Mouse (Mus musculus) kidney, postnatal 0 days (tissue): ENCODE results near the gene Pde5a. TPM values are rescaled to one million over a fixed set of nuclear protein-coding genes. Genes with fewer than 3 reads are reported as not detected.

Experiments
- ATAC-seq: fragments of 200-750 bp; cut with Nextera tagmentation; replicated peaks from 2 replicates; pipeline ENCODE4 v1.8.0; 2017; ENCODE audit warnings: low read depth, moderate number of reproducible peaks, moderate TSS enrichment, moderate library complexity; ENCODE audit not compliant: low FRiP score
- DNase-seq: peaks from one replicate; pipeline ENCODE4 v3.0.0-alpha.2; 2016; ENCODE audit warnings: low spot score
- H3K27ac ChIP-seq: fragments of 300-500 bp; sonication (generic); 2 replicates; pipeline ENCODE4 v1.5.1; 2014; ENCODE audit warnings: mild to moderate bottlenecking
- H3K27me3 ChIP-seq: fragments of 300-500 bp; sonication (generic); 2 replicates; pipeline ENCODE4 v1.6.1; 2014; ENCODE audit warnings: low read length, mixed read lengths; ENCODE audit not compliant: insufficient read depth
- H3K36me3 ChIP-seq: fragments of 300-500 bp; sonication (generic); 2 replicates; pipeline ENCODE4 v1.6.1; 2014; ENCODE audit warnings: low read length, mixed read lengths; ENCODE audit not compliant: insufficient read depth
- H3K4me1 ChIP-seq: fragments of 300-500 bp; sonication (generic); replicated peaks from 2 replicates; pipeline ENCODE4 v1.6.1; 2014; ENCODE audit warnings: antibody characterized with exemption, low read length, mixed read lengths; ENCODE audit not compliant: insufficient read depth
- H3K4me2 ChIP-seq: fragments of 300-500 bp; sonication (generic); 2 replicates; pipeline ENCODE4 v1.6.1; 2014; ENCODE audit warnings: mild to moderate bottlenecking, low read length, moderate library complexity, mixed read lengths
- H3K4me3 ChIP-seq: fragments of 300-500 bp; sonication (generic); replicated peaks from 2 replicates; pipeline ENCODE4 v1.5.1; 2014; ENCODE audit warnings: low read depth, low read length
- H3K9ac ChIP-seq: fragments of 300-500 bp; sonication (generic); 2 replicates; pipeline ENCODE4 v1.6.1; 2014; ENCODE audit warnings: low read depth, low read length
- H3K9me3 ChIP-seq: fragments of 300-500 bp; sonication (generic); replicated peaks from 2 replicates; pipeline ENCODE4 v1.6.1; 2016; ENCODE audit warnings: low read length, inconsistent platforms, mixed read lengths
- CTCF ChIP-seq: IDR thresholded peaks from 2 replicates; pipeline ENCODE4 v1.5.1; 2016; ENCODE audit warnings: antibody characterized with exemption, low read depth, mild to moderate bottlenecking, moderate library complexity
- WGBS: fragments of 180-500 bp; shearing (Covaris S2); extraction: QIAGEN DNeasy Blood & Tissue Kit; methylation state at CpG from one replicate; pipeline ENCODE4 v1.1.7; 2014; 5-methylcytosine and 5-hydroxymethylcytosine counted together
- polyA plus RNA-seq: library from polyadenylated mRNA; unstranded; fragments of >200 nt; fragmentation: Nextera tagmentation; extraction: Ambion mirVana; gene quantifications from 2 replicates; pipeline ENCODE4 v1.2.1, GENCODE M21; 2015

The Pde5a gene
- polyA plus RNA-seq, 1 experiment from 2014 or later: 3.7 TPM

DNA sequence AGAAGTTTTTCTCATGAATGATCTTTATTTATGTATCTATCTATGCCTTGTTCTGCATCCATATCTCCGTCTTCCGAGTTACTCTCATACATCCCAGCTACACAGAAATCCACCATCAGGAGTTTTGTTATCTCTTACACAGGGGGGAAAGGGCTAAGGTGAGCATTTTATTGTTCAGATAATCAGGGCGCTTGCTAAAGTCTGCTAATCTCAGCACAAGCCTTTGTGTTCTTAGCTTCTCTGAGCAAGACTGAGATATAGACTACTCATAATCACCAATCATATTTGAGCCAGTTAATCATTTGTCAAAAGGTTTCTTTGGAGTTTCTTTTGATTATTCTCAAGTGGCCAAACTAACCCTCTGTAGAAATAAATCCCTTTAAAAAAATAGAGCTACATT is 148.8 kb downstream of the Pde5a start:
- no peak for ATAC-seq
- TF ChIP-seq CTCF: no peak

DNA sequence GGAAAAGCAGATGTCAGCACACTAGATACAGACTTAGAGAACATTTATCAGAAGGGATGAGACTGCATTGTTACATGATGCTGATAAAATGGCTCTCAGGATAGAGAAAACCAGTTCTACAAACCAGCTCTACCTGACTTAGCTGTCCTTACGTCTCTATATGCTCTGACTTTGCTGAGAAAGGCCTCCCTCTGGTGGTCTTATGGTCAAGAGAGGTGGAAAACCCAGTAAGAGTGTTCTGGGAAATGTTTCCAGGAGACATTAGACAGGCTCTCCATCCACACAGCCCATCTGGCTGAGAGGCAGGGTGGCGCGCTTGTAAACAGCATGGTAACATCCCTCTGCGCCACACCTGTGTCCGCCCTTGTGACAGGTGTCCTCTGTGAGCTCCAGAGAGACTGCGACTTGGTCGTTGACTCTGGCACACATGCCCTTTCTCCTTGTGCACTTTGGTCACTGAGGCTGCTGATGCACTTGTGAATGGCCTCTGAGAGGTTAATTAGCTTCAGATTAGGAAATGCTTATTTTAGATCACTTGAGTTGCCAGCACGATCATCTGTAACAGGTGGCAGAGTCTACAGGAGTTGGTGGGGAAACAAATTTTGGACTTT is 150.1 kb downstream of the Pde5a start:
- Histone ChIP-seq H3K4me2 (no peak overlapping the region), H3K9ac (no peak overlapping the region), H3K4me3 (no peak overlapping the region), H3K27me3 (no peaks in the 10 kb centered on the region), H3K4me1 (no peaks in the 10 kb centered on the region), H3K9me3 (no peaks in the 10 kb centered on the region), H3K36me3 (no peaks in the 10 kb centered on the region), H3K27ac (no peak overlapping the region)
- 89% methylated on average over 8 of the region's 8 CpGs for whole genome bisulfite sequencing
- peak; percentile 42; the same call in 1 of the 2 replicates for TF ChIP-seq CTCF
- DNase-seq (peak; percentile 10), ATAC-seq (no peak)

More for the DNA sequence above, 148.8 kb downstream of the Pde5a start:
- Histone ChIP-seq H3K27me3 (no peaks in the 10 kb centered on the region), H3K36me3 (no peaks in the 10 kb centered on the region), H3K4me1 (no peaks in the 10 kb centered on the region), H3K4me3 (no peak overlapping the region), H3K9ac (no peak overlapping the region), H3K9me3 (no peaks in the 10 kb centered on the region), H3K27ac (no peak overlapping the region), H3K4me2 (no peak overlapping the region)
- WGBS: 92% methylated on average over 3 of the region's 3 CpGs
- no peak for DNase-seq

DNA sequence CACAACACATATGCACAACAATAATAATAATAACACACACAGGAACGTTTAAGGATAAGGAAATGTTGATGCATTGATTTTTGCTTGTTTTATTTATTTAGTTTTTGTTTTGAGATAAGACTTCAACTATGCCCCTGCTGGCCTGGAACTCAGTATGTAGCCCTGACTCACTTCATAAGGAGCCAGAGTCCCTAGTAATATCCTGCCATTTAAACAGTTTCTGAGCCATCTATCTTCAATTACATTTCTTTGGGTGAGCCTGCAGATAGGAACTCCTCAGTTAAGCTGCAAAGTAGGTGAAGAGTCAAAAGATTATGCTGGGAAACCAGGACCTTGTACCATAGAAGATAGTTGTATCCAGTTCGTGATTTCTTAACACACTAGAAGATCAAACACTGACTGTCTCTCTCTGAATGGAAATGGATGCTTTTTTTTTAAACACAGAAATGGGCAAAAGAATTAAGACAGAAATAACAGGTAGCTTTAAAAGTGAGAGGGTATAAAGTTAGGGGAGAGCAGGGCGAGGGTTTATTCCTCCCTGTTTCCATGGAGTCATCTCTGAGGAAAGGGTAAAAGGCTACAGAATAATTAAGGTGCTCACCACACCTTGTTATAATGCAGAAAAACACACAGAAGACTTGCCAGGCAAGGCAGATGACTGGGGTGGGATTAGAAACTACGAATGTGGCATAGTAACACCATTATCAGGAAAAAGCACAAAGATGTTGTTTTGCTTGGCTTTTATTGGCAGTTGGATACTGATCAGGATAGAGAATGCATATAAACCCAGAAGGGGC is 159.0 kb downstream of the Pde5a start:
- Histone ChIP-seq H3K36me3 (no peaks in the 10 kb centered on the region), H3K4me3 (no peak overlapping the region), H3K9ac (no peak overlapping the region), H3K4me1 (no peaks in the 10 kb centered on the region), H3K27ac (no peak overlapping the region), H3K9me3 (no peaks in the 10 kb centered on the region), H3K4me2 (no peak overlapping the region), H3K27me3 (no peaks in the 10 kb centered on the region)
- no peak for TF ChIP-seq CTCF
- 74% methylated on average over 4 of the region's 4 CpGs for WGBS
- DNase-seq (no peak), ATAC-seq (no peak)

DNA sequence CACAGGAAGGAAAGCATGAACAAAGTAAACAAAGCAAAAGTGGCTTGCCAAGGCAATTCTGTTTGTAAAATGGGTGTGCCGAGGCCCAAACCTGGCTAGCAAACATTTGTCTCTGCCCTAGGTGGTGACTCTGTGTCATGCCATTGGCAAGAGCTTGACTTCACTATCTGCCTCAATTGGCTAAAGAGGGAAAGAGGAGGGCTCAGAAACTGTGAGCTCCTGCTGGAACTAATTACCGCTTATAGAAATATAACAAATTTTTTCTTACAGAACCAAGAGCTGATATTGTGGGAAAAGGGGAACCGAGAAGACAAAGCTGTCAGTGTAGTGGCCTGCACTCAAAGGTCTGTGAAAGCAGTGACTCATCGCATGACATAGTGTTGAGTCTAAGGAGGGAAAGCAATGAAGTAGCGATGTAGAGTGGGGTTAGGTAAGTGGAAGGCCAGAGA is 159.6 kb downstream of the Pde5a start:
- ATAC-seq (no peak), DNase-seq (no peak)
- no peaks in the 10 kb centered on the region for H3K9me3 ChIP-seq

DNA sequence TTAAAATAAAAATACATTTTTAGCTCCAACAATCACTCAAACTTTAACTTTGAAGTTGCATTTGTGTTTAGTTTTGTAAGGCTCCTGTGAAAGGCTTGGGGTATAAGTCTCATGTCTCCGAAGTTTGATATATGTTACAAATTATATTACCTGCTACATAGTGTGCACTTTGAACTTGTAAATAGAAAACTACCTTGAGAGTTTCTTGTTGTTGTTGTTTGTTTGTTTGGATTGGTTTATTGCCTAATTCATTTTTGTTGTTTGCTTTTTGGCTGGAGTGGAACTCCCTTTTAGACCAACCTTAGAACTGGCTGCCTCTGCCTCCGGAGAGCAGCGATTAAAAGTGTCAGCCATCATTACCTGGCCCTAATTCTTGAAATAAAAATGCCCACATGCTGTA is 166.0 kb downstream of the Pde5a start, which contains the start of gene Fabp2:
TSS of gene Fabp2 (plus strand) at position 301 of the 400 bp plus-strand sequence.
- Histone ChIP-seq H3K4me2 (no peak within 1 kb of the TSS), H3K9ac (no peak within 1 kb of the TSS), H3K4me1 (no peaks in the 10 kb centered on the region), H3K27me3 (no peaks in the 10 kb centered on the region), H3K4me3 (no peak within 1 kb of the TSS), H3K36me3 (no peaks in the 10 kb centered on the region), H3K27ac (no peak within 1 kb of the TSS), H3K9me3 (no peaks in the 10 kb centered on the region)
- DNase-seq (no peak), ATAC-seq (no peak)
- TF ChIP-seq CTCF: no peak
- 95% methylated on average over 3 of the region's 3 CpGs for WGBS

More for the DNA sequence above, 159.6 kb downstream of the Pde5a start:
- Histone ChIP-seq H3K27me3 (no peaks in the 10 kb centered on the region), H3K9ac (no peak overlapping the region), H3K4me3 (no peak overlapping the region), H3K36me3 (no peaks in the 10 kb centered on the region), H3K4me2 (no peak overlapping the region), H3K27ac (no peak overlapping the region), H3K4me1 (no peaks in the 10 kb centered on the region)
- no peak for TF ChIP-seq CTCF
- 74% methylated on average over 5 of the region's 5 CpGs for WGBS

DNA sequence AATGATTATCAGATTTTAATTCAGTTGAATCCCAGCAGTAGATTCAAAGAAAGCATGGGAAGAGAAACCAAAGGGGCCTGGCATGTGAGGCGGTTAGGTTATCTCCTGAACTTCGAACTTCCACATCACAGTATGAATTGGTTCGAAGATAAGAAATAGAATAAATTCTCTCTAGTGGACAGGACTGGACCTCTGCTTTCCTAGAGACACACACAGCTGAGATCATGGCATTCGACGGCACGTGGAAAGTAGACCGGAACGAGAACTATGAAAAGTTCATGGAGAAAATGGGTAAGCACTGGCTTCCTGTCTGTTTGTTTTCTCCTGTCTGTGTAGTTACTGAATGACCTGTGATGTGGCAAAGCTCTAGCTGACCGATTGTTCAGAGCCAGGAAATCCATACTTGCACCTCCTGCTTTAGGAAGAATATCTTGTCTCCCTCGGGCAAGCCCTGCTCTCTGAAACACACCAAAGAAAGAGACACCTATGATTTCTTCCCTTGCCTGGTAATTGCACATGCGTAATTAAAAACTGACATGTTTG is 166.5 kb downstream of the Pde5a start:
- DNase-seq (no peak), ATAC-seq (no peak)
- H3K9me3 ChIP-seq: no peaks in the 10 kb centered on the region
- no peak overlapping the region for H3K4me2 ChIP-seq
- H3K27me3 ChIP-seq: no peaks in the 10 kb centered on the region
- TF ChIP-seq CTCF: no peak
- no peaks in the 10 kb centered on the region for H3K4me1 ChIP-seq
- no peak overlapping the region for H3K9ac ChIP-seq
- no peak overlapping the region for H3K27ac ChIP-seq
- no peaks in the 10 kb centered on the region for H3K36me3 ChIP-seq
- WGBS: 77% methylated on average over 11 of the region's 11 CpGs
- no peak overlapping the region for H3K4me3 ChIP-seq
